10 mouse cellular contexts compared by ENCODE assay signal in the genomic region with DNA sequence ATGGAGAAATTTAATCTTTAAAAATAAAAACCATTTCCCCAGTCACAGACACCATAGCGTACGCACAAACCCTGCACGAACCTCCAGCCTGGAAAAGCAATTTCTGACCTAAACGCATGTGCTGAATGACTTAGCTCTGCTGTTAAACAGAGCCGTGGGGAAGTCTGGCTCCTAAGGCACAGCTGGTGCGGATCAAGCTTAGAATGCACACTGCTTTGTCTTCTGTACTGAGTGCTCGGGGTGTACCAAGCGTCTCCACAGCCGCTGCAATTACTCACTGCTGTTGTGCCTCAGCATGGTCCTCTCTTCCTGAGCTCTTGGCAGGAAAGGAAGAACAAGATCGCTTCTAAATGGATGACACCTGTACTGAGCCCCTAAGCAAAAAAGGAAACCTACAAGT. TPM values are rescaled to one million over a fixed set of nuclear protein-coding genes. Genes with fewer than 3 reads are reported as not detected.
DNase-seq lines count a peak whose midpoint lies in the region; ATAC-seq and TF ChIP-seq lines count a peak whose summit lies in the region.
"Had no signal": no experiment of that assay in that cellular context is flagged by ENCODE, and none has a peak within 500 bp of the region (broad histone marks: within the 10 kb centered on the region; RNA-seq: fewer than 3 reads in every experiment).

No protein-coding gene starts in this region.

- no peak for DNase-seq in layer of hippocampus, adult 2 months (ENCODE audit: low spot score in 2 of 2)
- DNase-seq in layer of hippocampus, adult 9-10 months (ENCODE audit: low spot score) = no peak
- peak; percentile 82 for DNase-seq in embryo, embryonic 10 days (ENCODE audit: low spot score)
- DNase-seq in testis, postnatal 10 days (ENCODE audit: low spot score) = no peak
- DNase-seq in cerebellum, postnatal 10 days = no peak
- DNase-seq: adrenal gland, postnatal 25 days had no signal

- no peaks in the 10 kb centered on the region for H3K27me3 ChIP-seq in embryonic facial prominence, embryonic 12.5 days
- H3K27me3 ChIP-seq in limb, embryonic 12.5 days = no peaks in the 10 kb centered on the region

- peak; percentile 88 for ATAC-seq in embryonic facial prominence, embryonic 12.5 days (ENCODE audit: insufficient number of reproducible peaks, insufficient read depth, low FRiP score, low TSS enrichment)
- ATAC-seq in limb, embryonic 12.5 days (ENCODE audit: insufficient number of reproducible peaks, insufficient read depth, low FRiP score, low TSS enrichment, low read depth) = peak; percentile 90
- no peak for ATAC-seq in cerebellum, adult (ENCODE audit: insufficient number of reproducible peaks, low FRiP score, low TSS enrichment)

- no peak overlapping the region for H3K4me2 ChIP-seq in embryonic facial prominence, embryonic 12.5 days (replicated peaks)
- no peak overlapping the region for H3K4me2 ChIP-seq in limb, embryonic 12.5 days

- H3K4me3 ChIP-seq in layer of hippocampus, adult 2 months = no peak overlapping the region
- no peak overlapping the region for H3K4me3 ChIP-seq in embryonic facial prominence, embryonic 12.5 days
- no peak overlapping the region for H3K4me3 ChIP-seq in limb, embryonic 12.5 days (replicated peaks)
- H3K4me3 ChIP-seq: myocyte had no signal

- peaks cover 27% of the 10 kb centered on the region for H3K4me1 ChIP-seq in embryonic facial prominence, embryonic 12.5 days
- peaks cover 27% of the 10 kb centered on the region for H3K4me1 ChIP-seq in limb, embryonic 12.5 days (replicated peaks)

- no peak for TF ChIP-seq CTCF in layer of hippocampus, adult 2 months (conservative IDR thresholded peaks at IDR 0.05)

- 20% methylated on average over 10 of the region's 10 CpGs for WGBS in embryonic facial prominence, embryonic 12.5 days
- WGBS in limb, embryonic 12.5 days = 20% methylated on average over 10 of the region's 10 CpGs

- no peak overlapping the region for H3K9ac ChIP-seq in embryonic facial prominence, embryonic 12.5 days
- H3K9ac ChIP-seq in limb, embryonic 12.5 days (replicated peaks) = no peak overlapping the region

- H3K9me3 ChIP-seq in embryonic facial prominence, embryonic 12.5 days = no peaks in the 10 kb centered on the region
- H3K9me3 ChIP-seq in limb, embryonic 12.5 days = no peaks in the 10 kb centered on the region

- H3K27ac ChIP-seq in layer of hippocampus, adult 2 months = peak overlapping the region; percentile 23; the same call in 1 of the 2 replicates
- H3K27ac ChIP-seq in embryonic facial prominence, embryonic 12.5 days = peak overlapping the region; percentile 76
- peak overlapping the region; percentile 81 for H3K27ac ChIP-seq in limb, embryonic 12.5 days

- H3K36me3 ChIP-seq in embryonic facial prominence, embryonic 12.5 days = no peaks in the 10 kb centered on the region; the same call in 1 of the 2 replicates
- peaks cover 10% of the 10 kb centered on the region; the same call in 1 of the 2 replicates for H3K36me3 ChIP-seq in limb, embryonic 12.5 days

RNA-seq across cellular contexts. Expression of a gene that starts 7.9 kb away (rescaled TPM):
- total RNA-seq in layer of hippocampus, adult 2 months (2021) = 10 to 100 TPM; 19.3 to 19.9 TPM
- 10.1 and 11.0 TPM in 2 replicates for polyA plus RNA-seq in embryonic facial prominence, embryonic 12.5 days (2016; fragmentation: Nextera tagmentation; extraction: Ambion mirVana)
- 10.9 and 11.1 TPM in 2 replicates for polyA plus RNA-seq in limb, embryonic 12.5 days (2016; fragmentation: Nextera tagmentation; extraction: Ambion mirVana)

RNA-seq across cellular contexts. Expression of a gene that starts 25.7 kb away (rescaled TPM):
- 10 to 100 TPM; 26.9 to 31.7 TPM for total RNA-seq in layer of hippocampus, adult 2 months (2021)
- 43.8 and 45.1 TPM in 2 replicates for polyA plus RNA-seq in embryonic facial prominence, embryonic 12.5 days (2016; fragmentation: Nextera tagmentation; extraction: Ambion mirVana)
- 58.6 and 62.8 TPM in 2 replicates for polyA plus RNA-seq in limb, embryonic 12.5 days (2016; fragmentation: Nextera tagmentation; extraction: Ambion mirVana)

RNA-seq across cellular contexts. Expression of a gene that starts 25.9 kb away (rescaled TPM):
- 1 to 10 TPM; 1.2 to 1.3 TPM for total RNA-seq in layer of hippocampus, adult 2 months (2021)
- polyA plus RNA-seq in embryonic facial prominence, embryonic 12.5 days (2016; fragmentation: Nextera tagmentation; extraction: Ambion mirVana) = 0.78 and 1.1 TPM in 2 replicates
- 0.97 and 1.1 TPM in 2 replicates for polyA plus RNA-seq in limb, embryonic 12.5 days (2016; fragmentation: Nextera tagmentation; extraction: Ambion mirVana)

RNA-seq across cellular contexts. Expression of a gene that starts 43.2 kb away (rescaled TPM):
- total RNA-seq in layer of hippocampus, adult 2 months (2021) = 10 to 100 TPM; 63.5 to 65.3 TPM
- polyA plus RNA-seq in embryonic facial prominence, embryonic 12.5 days (2016; fragmentation: Nextera tagmentation; extraction: Ambion mirVana) = 79.0 and 88.2 TPM in 2 replicates
- polyA plus RNA-seq in limb, embryonic 12.5 days (2016; fragmentation: Nextera tagmentation; extraction: Ambion mirVana) = 80.6 and 83.3 TPM in 2 replicates

Comparison
In these comparisons a context has a peak if more than half of its experiments do, and no peak if none do; other contexts are left out.
1. H3K27ac ChIP-seq: peak in every context shown above with its lines; median percentile 81 in limb, embryonic 12.5 days; 76 in embryonic facial prominence, embryonic 12.5 days; 23 in layer of hippocampus, adult 2 months.